Mouse (Mus musculus) cerebellum, postnatal 10 days (tissue): Measurements from ENCODE around the gene Sgsm2.
A peak's percentile ranks its signal among the peaks of the same experiment; 100 is the strongest.

Experiments used
- DNase-seq, 2 experiments: peaks; one replicate each; pipeline ENCODE4 v3.0.0; 2021; ENCODE audit warnings: mixed read lengths in 2 of 2

The Sgsm2 gene

DNA sequence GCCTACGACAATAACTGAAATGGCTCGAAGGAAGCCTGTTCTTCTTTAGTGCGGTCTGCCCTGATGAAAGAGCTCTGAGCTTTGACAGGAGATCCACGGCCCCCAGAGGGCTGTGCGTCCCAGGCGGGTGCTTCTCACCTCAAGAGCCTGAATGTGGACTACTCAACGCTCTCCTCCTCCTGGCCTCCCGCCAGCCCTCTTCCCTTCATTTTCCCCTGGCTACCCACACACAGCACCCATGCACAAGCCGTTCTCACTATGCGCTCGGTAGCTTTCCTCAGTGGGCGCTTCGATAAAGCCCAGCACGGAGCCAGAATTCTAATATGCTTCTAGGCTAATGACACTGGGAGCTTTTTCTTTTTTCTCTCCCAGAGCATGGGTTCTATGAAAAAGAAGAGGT is 14.9 kb downstream of the Sgsm2 start:
- DNase-seq: no peak

DNA sequence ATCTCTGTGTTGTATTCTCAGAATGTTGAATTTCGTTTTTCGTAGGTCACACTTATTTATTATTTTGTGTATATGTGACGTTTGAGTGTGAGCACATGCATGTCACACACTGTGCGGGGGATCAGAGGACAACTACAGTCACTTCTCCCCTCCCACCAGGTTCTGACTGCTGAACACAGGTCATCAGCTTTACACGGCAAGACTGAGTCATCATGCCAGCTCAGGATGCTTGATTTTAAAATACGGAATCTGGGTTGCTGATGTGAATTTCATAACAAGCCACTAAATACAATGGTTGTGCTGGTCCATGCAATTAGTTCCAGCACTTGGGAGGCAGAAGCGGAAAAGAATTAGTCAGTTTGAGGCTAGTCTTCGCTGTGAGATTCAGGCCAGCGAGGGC is 15.9 kb downstream of the Sgsm2 start:
- no peak for DNase-seq

DNA sequence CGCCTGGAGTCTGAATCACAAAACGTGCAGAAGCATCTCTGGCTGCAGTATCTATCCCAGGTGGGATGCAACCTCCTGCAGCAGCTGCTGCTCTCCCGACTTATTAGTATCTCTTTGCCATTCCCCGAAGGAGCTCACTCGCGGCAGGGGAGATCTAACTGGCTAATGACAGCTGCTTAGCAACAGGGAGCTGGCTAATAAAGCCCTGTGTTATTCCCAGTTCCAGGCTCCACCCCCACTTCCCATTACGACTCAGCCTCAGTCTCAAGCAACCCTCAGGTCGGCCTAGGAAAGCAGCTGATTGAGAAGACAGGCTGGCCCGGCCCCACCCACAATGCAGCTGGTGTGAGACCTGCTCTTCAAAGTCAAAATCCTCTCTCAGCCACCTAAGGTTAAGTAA is 20.1 kb downstream of the Sgsm2 start:
- peak; percentile 89 to 91 for DNase-seq

DNA sequence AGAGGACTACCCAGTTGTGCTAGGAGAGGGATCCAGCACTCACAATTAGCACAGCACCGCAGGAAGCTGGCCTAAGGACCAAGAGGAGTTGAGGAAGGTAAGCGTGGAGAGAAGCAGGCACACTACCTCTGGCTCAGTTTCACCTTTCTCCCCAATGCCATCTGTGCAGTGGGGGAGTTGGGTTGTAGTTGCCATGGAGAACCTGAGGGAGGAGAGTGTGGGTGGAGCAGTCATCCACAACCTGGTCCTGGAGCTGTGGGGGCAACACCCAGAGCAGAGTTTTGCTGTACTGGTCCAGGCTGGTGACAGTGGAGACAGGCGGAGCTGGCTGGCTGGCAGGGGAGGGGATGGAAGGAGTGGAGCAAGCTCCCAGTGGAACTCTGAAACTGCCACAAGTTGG is 22.2 kb downstream of the Sgsm2 start:
- DNase-seq: peak; percentile 61 to 72

DNA sequence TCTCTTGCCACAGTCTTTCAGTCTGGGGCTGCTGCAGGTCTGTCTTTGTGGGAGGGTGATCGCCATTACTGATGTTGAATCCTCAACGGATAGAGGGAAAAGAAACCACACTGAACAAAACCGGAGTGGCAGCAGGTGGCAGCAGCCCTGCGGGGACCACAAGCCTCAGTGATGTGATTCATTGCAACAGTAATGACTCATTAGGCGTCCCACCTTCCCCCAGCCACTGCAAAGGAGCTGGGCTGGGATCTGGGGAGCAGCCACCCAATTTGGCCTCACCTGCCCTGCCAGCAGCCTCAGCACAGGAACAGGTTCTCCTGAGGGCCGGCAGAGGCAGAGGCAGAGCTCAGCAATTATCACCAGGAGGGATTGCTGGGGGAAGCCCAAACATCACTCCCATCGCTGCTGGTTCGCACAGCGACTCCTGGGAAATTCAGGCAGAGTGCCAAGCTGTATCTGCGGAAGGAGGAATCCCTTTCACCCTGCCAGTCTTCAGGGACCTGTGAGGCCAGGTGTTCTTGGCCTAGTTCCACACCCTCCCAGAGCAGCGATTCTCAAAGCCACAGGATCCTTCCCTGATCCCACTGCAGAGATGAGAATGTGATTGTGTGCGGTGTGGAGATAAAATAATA is 25.8 kb downstream of the Sgsm2 start:
- DNase-seq: peak; percentile 48 to 57

DNA sequence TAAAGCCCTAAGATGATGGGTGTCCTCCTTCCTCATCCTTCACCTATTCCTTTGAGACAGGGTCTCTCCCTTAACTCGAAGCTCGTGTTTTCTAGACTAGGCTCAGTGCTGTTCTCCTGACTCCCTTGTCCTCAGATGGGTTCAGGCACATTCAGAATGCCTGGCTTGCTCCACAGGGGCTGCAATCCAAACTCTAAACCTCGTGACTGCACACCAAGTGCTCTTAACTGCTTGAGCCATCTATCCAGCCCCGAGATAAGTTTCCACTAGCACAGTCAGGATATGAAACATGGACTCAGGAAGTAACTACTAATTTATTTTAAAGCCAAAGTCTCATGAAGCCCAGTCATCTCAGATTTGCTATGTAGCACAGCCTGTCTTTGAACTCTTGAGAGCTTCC is 26.3 kb downstream of the Sgsm2 start:
- no peak for DNase-seq

DNA sequence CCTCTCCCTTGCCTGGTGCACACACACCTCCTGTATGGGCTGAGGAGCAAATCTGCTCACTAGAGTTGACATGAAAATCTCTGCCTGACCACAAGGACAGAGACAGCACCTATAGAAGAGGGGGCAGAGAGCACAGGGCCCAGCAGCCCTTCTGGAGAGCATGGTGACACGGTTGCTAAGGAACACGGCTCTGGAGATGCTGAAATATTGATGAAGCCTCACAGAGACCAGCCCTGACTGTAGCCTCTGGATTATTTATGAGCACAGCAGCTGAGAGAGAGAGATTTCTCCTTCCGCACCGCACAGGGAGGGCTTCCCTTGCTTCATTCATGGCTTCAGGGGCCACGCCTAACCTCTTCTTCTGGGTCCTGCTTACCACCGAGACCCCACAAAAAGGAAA is 27.3 kb downstream of the Sgsm2 start:
- DNase-seq: no peak

DNA sequence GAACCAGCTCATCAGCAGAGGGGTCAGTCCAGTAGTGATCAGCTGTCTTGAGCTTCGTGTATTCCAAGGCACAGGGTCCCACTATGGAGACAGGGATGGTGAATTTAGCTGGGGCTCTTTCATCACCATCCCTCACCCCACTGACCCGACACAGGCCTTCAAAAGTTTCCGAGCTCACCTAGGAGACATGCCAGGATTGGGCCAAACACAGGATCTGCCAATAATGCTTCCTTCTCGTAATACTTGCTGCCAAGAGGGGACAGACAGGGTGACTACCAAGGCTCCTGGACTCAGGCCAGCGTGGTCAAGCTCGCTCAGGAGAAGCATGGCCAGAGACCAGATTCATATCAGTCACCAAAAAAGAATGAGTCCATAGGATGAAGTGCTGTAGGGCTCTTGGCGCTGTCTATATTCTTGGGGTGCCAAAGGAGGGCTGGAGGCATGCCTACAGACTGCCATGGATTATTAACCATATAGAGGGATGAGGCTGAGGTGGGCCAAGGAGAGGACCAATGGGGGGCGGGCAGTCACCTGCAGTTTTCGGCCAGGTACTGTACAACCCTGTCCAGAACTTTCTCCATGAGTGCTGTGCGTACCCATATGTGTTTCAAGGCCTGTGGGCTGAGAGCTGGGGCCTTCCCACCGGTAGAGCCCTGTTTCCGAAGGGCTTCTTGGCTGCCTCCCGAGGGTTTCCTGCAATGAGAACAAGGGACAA is 28.7 kb downstream of the Sgsm2 start:
- DNase-seq: peak; percentile 78 to 85

DNA sequence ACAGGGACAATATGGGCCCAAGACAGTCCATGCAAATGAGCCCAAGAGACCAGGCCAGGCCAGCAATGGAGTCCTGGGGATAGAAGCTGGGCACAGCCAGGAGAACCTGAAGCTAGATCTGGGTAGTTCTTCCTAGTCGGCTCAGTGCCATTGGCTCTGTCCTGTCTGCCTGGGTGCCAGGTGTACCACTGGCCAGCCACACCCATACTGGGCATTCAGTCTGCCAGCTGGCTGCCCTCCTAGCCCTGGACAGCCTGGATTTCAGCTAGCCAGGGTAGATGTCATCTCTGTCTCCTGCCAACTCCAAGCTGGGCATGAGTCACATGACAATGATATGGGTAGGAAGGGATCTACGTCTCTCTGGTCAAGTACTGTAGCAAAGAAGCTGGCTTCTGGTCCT is 29.7 kb downstream of the Sgsm2 start:
- peak; percentile 98 for DNase-seq

DNA sequence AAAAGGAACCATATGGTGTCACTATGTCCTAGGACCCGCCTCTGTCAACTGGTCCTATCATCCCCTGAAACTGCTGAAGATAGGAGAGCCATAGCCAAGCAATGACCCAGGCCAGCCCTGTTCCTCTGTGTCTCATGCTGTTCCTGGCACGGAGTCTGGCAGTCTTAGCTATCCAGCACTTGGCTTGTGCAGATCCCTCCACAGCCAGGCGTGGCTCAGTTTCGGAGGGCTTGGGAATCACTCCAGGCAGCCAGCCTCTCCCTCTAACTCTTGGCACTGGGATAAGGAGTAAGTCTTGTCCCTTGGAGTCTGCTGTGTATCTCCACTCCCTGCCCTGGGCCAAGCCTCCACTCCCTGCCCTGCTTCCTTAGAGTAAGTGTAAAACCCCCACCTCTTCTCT is 30.2 kb downstream of the Sgsm2 start:
- DNase-seq: peak; percentile 96 to 98

DNA sequence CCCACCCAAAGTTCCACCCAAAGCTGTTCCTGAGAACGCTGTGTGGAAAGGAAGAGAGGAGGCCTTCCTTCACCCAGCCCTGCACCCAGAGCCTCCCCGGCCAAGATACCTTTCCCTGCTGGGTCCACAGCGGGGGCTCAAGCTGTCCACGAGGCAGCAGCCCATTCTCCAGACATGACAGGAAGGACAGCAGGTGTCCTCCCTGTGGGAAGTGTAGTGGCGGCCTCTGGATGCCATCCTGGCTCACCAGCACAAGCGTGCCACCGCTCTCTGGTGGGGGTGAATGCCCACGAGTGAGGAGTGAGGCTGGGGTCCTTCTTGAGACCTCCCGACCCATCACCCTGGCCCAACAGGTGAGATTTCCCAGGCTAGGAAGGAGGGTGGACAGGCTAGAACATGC is 31.6 kb downstream of the Sgsm2 start:
- DNase-seq: peak in 1 of 2 experiments; percentile 45

DNA sequence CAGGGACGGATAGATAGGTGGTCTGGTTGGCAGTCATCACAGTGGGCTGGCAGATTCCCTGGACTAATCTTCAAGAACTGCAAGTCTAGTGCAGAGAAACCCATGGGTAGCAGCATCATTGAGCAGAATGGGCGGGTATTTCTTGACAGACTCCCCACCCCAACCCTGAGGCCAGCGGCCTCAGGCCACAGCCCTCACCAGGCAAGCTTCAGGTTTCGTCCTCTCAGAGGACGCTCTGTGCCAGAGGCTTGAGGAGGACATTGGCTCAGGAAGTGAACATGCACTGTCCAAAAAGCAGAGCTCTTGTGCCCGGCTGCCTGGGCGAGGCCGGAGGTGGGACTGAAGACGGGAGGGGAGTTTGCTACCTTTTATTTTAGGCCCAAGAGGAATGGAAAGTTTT is 32.4 kb downstream of the Sgsm2 start:
- no peak for DNase-seq

DNA sequence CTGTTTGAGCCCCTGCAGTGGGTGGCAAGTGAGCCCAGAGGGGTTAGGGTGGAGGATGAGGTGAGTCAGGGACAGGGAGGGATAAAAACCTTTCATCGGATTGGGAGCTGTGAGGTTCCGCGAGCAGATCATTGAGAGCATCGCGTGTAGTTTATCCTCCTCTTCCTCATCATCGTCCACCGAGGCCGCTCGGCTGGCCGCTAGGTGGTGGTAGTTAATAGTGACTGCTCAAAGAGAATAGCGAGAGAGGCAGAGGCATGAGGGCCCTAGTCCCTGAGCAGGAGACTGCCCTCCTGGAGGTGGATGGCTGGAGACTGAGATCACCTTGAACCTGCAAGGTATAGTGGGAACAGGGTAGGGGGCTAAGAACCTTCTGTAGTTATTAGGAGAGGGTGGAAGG is 33.4 kb downstream of the Sgsm2 start:
- DNase-seq: peak; percentile 76 to 77

DNA sequence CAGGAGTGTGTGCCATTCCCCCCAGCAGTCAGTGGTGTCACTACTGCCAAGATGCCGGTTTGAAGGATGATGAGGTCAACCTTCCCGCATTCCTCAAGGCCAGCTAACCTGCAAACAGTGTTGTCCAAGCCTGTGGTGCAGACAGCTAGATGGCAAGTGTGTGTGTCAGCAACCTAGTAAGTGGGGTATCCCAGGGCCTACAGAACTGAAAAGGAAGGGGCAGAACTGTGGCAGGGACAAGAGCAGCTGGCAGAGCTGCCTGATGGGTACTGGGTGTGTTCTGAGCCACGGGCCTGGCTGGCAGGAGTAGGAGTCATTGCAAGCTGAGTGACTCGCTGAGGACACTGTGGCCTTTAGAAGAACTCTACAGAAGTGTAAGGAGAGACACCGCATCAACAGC is 34.7 kb downstream of the Sgsm2 start:
- DNase-seq: no peak

DNA sequence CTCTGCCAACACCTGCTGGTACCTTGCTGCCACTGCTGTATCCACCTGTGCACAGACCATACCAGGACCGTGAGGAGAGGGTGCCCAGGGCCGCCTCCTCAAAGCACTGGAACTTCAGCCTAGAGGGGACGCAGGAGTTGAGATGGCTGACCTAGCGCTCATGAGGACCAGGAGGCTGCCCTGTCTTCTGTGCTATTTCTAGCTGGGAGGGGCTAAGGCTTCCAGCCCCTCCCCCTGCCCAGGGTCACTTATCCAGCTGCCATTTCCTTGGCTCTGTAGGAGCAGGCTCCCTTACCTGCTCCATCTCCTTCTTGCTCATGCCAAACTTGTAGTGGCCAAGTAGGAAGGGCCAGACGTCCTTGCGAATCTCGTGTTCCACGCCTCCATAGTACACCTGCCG is 39.1 kb downstream of the Sgsm2 start:
- DNase-seq: no peak

DNA sequence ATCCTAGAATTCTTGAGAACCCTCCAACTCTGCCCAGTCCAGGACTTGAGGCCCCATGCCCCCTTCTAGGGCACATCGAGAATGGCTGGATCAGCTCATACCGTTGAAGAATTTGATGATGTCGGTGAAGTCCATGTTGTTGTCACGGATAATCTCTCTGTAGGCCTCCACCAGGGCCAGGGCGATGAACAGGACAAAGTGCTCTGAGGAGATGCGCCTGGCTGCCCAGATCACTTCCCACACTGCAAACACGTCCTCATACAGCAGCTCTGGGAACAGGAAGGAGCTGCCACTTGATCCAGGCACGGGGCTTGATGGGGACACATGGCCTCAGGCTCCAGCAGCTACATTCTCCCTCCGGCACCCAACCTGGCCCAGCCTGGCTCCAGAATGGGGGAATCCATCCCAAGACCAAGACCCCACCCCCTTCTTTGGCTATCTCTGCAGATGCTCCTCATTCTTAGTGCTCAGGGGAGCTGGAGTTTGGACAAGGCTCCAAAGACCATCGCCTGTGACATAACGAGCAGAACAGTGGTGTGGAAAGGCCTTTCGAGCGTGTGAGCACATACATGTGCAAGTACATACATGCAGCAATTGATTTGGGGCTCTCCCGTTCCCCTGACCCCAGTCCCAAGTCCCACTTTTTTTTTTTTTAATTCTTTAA is 45.7 kb downstream of the Sgsm2 start:
- DNase-seq: no peak

DNA sequence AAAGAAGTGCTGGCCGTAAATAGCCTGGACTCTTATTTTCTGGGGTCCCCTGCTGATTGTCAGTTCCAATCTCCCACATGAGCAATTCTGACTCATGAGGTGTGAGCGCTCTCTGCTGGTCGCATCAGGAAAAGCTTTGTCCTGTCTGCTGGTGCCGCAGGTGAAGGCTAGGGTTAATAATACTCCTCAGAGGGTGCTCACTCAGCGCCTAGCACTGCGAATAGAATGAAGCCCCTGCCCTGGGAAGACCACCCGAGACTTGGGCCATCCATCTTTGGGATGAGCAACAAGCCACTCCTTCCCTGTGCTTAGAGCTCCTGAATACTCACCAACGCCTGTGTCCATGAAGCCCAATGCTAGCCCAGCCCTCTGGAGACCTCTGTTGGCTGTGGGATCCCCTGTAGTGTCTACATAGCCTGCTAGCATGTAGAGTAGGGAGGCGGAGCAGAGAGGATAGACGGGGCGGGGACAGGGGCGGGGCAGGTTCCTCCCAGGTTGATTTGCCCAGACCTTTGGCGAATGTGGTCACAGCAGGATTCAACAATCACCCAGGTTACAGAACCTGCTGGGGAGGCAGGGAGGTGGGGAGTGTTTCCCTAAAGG is 48.8 kb downstream of the Sgsm2 start:
- DNase-seq: peak; percentile 91 to 94

DNA sequence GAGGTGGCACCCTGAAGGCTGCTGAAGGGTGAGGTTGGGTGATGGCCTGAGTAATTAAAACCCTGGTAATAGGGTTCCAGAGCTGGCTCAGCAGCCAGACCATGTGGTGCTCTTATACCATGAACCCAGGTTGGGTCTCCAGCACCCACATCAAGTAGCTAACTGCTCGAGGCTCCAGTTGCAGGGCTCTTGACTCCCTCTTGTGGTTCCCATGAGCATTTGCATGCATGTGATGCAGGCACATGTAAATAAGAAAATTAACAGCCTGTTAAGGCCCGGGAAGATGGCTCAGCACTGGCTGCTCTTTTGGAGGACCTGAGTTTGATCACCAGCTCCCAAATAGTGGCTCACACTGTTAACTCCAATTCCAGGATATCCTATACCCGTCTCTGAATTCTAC is 51.1 kb downstream of the Sgsm2 start:
- DNase-seq: no peak

DNA sequence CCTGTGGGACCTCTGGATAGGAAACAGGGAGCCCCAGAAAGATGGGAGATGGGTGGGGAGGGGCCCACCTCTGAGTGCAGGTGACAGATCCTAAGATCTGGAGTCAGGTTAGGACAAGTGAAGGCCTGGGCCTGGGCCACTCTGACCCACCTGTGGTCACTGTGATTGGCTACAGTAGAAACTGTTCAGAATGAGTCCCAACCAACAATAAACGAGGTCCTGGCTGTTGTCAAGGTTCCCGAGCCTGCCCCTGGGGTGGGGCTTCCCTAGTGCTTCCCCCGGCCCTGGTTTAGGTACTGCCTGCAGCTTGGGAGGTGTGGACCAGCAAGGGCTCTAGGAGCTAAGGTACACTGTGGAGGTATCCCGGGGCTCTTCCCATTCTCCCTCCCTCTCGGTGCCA is 53.1 kb downstream of the Sgsm2 start:
- no peak for DNase-seq

DNA sequence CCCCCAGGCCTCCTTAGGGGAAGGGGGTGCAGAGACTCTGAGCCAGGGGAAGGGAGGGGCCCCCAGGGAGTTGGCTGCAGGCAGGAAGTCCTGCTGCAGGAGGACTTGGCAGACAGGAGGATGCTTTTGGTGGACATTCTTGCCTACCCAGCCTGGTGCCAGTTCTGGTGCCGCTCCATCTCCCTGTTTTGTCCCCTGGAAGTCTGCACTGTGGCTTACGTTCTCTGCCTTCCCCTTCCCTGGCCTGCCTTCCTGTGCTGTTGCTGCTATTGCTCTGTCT is 53.5 kb downstream of the Sgsm2 start:
- peak; percentile 56 to 69 for DNase-seq

DNA sequence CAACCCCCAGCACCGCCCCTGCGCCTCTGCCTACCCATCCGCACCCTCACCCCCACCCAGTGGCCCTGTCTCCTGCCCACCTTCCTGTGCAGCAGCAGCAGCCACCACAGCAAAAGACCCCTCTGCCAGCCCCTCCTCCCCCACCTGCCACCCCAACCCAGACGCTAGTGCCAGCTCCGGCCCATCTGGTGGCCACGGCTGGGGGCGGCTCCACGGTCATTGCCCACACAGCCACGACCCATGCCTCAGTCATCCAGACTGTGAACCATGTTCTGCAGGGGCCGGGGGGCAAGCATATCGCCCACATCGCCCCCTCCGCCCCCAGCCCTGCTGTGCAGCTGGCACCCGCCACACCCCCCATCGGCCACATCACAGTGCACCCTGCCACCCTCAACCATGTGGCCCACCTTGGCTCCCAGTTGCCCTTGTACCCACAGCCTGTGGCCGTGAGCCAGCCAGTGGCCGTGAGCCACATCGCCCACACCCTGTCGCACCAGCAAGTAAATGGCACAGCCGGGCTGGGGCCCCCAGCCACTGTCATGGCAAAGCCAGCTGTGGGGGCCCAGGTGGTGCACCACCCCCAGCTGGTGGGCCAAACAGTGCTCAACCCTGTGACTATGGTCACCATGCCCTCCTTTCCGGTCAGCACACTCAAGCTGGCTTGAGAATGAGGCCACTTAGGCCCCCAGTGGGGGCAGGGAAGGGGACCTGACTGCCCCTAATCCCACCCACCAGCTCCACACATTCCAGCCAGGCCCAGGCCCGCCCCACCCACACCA is 54.0 kb downstream of the Sgsm2 start:
- peak; percentile 80 to 89 for DNase-seq

DNA sequence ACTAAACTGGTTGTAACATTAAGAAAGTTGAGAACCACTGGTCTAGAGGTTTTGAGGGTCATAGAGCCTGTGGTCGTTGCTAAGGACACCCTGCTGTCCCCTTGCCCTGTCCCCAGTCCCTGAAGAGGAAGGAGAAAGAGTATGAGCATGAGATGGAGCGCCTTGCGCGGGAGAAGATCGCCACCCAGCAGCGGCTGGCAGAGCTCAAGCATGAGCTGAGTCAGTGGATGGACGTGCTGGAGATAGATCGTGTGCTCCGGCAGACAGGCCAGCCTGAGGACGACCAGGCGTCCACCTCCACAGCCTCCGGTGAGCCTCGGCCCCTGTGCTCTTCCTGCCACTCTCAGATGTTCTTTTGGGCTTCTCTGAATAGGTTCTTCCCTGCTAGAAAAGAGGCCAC is 54.8 kb downstream of the Sgsm2 start:
- peak in 1 of 2 experiments; percentile 40 for DNase-seq

DNA sequence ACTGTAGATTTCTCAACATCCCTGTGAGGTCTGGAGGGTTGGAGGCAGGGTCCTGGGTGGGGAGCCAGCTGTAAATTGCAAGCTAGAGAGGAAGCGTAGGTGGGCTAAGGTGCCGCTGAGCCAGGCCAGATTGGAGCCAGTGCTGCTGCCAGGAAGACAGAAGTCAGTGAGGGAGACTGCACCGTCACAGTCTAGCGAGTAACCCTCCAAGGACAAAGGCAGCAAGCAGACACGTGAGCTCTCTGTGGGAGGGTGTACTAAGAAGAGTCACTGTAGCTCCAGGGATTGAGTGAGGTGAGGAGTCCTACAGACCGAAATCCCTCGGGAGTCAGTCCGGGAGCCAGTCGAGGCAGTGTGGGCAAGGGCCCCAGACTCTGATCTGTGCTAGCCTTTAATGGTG is 55.5 kb downstream of the Sgsm2 start:
- peak; percentile 55 for DNase-seq
